Mouse (Mus musculus) hindbrain, embryonic 14.5 days (tissue): ENCODE measurements at regions not wholly inside any gene's neighbourhood (a gene's known extent, or its start where the extent isn't known, plus 50 kb on each side); places are given as distances from the start of the nearest gene placed in this dataset.

Experiments
- ATAC-seq: fragments of 200-750 bp; cut with Nextera tagmentation; 2 replicates; pipeline ENCODE4 v1.8.0; 2017; ENCODE audit warnings: moderate number of reproducible peaks, mild to moderate bottlenecking, moderate TSS enrichment, moderate library complexity; ENCODE audit not compliant: low FRiP score
- DNase-seq: peaks from one replicate; pipeline ENCODE4 v3.0.0-alpha.2; 2015; ENCODE audit warnings: low spot score
- H3K27ac ChIP-seq: fragments of 300-500 bp; sonication (generic); 2 replicates; pipeline ENCODE4 v1.5.1; 2014; ENCODE audit warnings: mild to moderate bottlenecking, moderate library complexity
- H3K27me3 ChIP-seq: fragments of 300-500 bp; sonication (generic); 2 replicates; pipeline ENCODE4 v1.6.1; 2014; ENCODE audit warnings: mild to moderate bottlenecking, low read length, mixed read lengths; ENCODE audit not compliant: control insufficient read depth, insufficient read depth
- H3K36me3 ChIP-seq: fragments of 300-500 bp; sonication (generic); replicated peaks from 2 replicates; pipeline ENCODE4 v1.6.1; 2014; ENCODE audit not compliant: control insufficient read depth, insufficient read depth
- H3K4me1 ChIP-seq: fragments of 300-500 bp; sonication (generic); replicated peaks from 2 replicates; pipeline ENCODE4 v1.6.1; 2014; ENCODE audit warnings: antibody characterized with exemption, low read length, mixed read lengths; ENCODE audit not compliant: control insufficient read depth, insufficient read depth
- H3K4me2 ChIP-seq: fragments of 300-500 bp; sonication (generic); replicated peaks from 2 replicates; pipeline ENCODE4 v1.6.1; 2014; ENCODE audit warnings: mild to moderate bottlenecking, moderate library complexity
- H3K4me3 ChIP-seq: fragments of 300-500 bp; sonication (generic); replicated peaks from 2 replicates; pipeline ENCODE4 v1.5.1; 2014; ENCODE audit warnings: mild to moderate bottlenecking, low read length
- H3K9ac ChIP-seq: fragments of 300-500 bp; sonication (generic); 2 replicates; pipeline ENCODE4 v1.6.1; 2014
- H3K9me3 ChIP-seq: fragments of 300-500 bp; sonication (generic); 2 replicates; pipeline ENCODE4 v1.6.1; 2016; ENCODE audit warnings: low read length; ENCODE audit not compliant: control insufficient read depth
- WGBS: fragments of 180-500 bp; shearing (Covaris S2); extraction: QIAGEN DNeasy Blood & Tissue Kit; methylation state at CpG from one replicate; pipeline ENCODE4 v1.1.7; 2014; 5-methylcytosine and 5-hydroxymethylcytosine counted together

DNA sequence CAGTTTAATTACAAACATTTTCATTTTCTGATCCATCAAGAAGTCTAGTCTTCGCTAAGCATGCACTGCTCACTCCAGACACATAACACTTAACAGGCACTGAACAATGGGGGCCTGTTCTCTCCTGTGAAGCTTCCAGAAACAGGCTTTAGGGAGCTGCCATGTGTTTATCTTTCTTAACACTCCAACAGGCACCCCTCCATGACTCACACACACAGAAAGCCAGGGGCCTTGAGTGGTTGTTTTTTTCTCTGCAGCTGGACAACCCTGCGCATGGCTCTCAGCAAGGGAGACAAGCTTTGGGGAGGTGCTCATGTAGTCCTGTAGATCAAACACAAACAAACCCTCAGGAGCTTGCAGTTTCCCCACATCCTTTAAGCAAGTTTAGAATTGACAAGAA, 136.6 kb upstream of the Ccn2 start:
- Histone ChIP-seq H3K27ac (no peak overlapping the region), H3K4me3 (no peak overlapping the region), H3K4me2 (no peak overlapping the region), H3K27me3 (no peaks in the 10 kb centered on the region), H3K36me3 (no peaks in the 10 kb centered on the region), H3K9me3 (no peaks in the 10 kb centered on the region), H3K4me1 (no peaks in the 10 kb centered on the region), H3K9ac (no peak overlapping the region)
- WGBS, result 81% methylated on average over 2 of the region's 2 CpGs
- ATAC-seq (no peak), DNase-seq (no peak)

- Histone ChIP-seq H3K27ac (no peak overlapping the region), H3K4me1 (no peaks in the 10 kb centered on the region), H3K9me3 (no peaks in the 10 kb centered on the region), H3K36me3 (no peaks in the 10 kb centered on the region), H3K4me2 (no peak overlapping the region), H3K4me3 (no peak overlapping the region), H3K27me3 (no peaks in the 10 kb centered on the region), H3K9ac (no peak overlapping the region)
- DNase-seq (no peak), ATAC-seq (no peak)
- WGBS, result 95% methylated on average over 1 of the region's 1 CpGs
Measured at GRCm38 (mm10) chr10:24463873-24464272, 131.4 kb upstream of the Ccn2 start.

GRCm38 (mm10) chr10:24464377-24464776, 130.9 kb upstream of the Ccn2 start:
- no peaks in the 10 kb centered on the region for H3K36me3 ChIP-seq
- H3K4me1 ChIP-seq, result no peaks in the 10 kb centered on the region
- no peak overlapping the region for H3K27ac ChIP-seq
- H3K9ac ChIP-seq, result no peak overlapping the region
- no peaks in the 10 kb centered on the region for H3K9me3 ChIP-seq
- no peaks in the 10 kb centered on the region for H3K27me3 ChIP-seq
- no peak overlapping the region for H3K4me2 ChIP-seq
- DNase-seq, result no peak
- ATAC-seq, result no peak
- H3K4me3 ChIP-seq, result no peak overlapping the region
- WGBS, result 88% methylated on average over 3 of the region's 3 CpGs

- H3K27me3 ChIP-seq, result no peaks in the 10 kb centered on the region
- H3K4me2 ChIP-seq, result no peak overlapping the region
- no peak overlapping the region for H3K4me3 ChIP-seq
- DNase-seq (no peak), ATAC-seq (no peak)
- no peak overlapping the region for H3K27ac ChIP-seq
- WGBS, result 79% methylated on average over 1 of the region's 1 CpGs
- H3K36me3 ChIP-seq, result no peaks in the 10 kb centered on the region
- no peaks in the 10 kb centered on the region for H3K9me3 ChIP-seq
- no peak overlapping the region for H3K9ac ChIP-seq
- no peaks in the 10 kb centered on the region for H3K4me1 ChIP-seq
Measured at GRCm38 (mm10) chr10:24469741-24470140, 125.5 kb upstream of the Ccn2 start.

GRCm38 (mm10) chr10:24471521-24471920, 123.7 kb upstream of the Ccn2 start:
- H3K4me3 ChIP-seq, result no peak overlapping the region
- no peak overlapping the region for H3K9ac ChIP-seq
- no peaks in the 10 kb centered on the region for H3K36me3 ChIP-seq
- H3K27ac ChIP-seq, result no peak overlapping the region
- no peaks in the 10 kb centered on the region for H3K9me3 ChIP-seq
- WGBS, result 83% methylated on average over 2 of the region's 2 CpGs
- no peak for DNase-seq
- no peaks in the 10 kb centered on the region for H3K27me3 ChIP-seq
- H3K4me1 ChIP-seq, result no peaks in the 10 kb centered on the region
- H3K4me2 ChIP-seq, result no peak overlapping the region
- ATAC-seq, result no peak

- Histone ChIP-seq H3K9ac (no peak overlapping the region), H3K4me3 (no peak overlapping the region), H3K27me3 (no peaks in the 10 kb centered on the region), H3K27ac (no peak overlapping the region), H3K4me1 (no peaks in the 10 kb centered on the region), H3K4me2 (no peak overlapping the region), H3K36me3 (no peaks in the 10 kb centered on the region), H3K9me3 (no peaks in the 10 kb centered on the region)
- DNase-seq, result no peak
- ATAC-seq, result no peak
Measured at GRCm38 (mm10) chr10:24476288-24476687, 119.0 kb upstream of the Ccn2 start.

GRCm38 (mm10) chr10:24478535-24478934, 116.7 kb upstream of the Ccn2 start:
- Histone ChIP-seq H3K27ac (no peak overlapping the region), H3K36me3 (no peaks in the 10 kb centered on the region), H3K4me1 (no peaks in the 10 kb centered on the region), H3K4me2 (no peak overlapping the region), H3K9me3 (no peaks in the 10 kb centered on the region), H3K27me3 (no peaks in the 10 kb centered on the region), H3K4me3 (no peak overlapping the region), H3K9ac (no peak overlapping the region)
- ATAC-seq, result no peak
- no peak for DNase-seq
- WGBS, result 99% methylated on average over 2 of the region's 2 CpGs

DNA sequence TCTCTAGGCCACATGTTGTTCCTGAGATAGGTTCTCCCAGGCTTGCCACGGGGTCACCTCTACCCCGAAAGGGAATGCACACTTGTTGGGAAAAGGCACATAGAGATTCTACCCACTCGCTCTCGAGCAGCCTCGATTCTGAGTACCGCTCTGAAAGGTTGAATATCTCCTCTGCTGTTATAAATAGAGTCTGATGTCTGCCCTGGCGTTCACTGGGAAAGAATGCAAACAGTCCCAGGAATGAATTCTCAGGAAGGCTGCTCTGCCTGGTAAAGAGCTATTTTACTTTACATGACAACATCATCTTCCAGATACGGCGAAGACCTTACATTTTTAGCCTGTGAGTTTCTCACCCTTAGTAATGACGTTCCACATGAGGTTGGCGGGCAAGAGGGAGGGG, 116.1 kb upstream of the Ccn2 start:
- no peak overlapping the region for H3K9ac ChIP-seq
- ATAC-seq (no peak), DNase-seq (no peak)
- no peaks in the 10 kb centered on the region for H3K36me3 ChIP-seq
- H3K27ac ChIP-seq, result no peak overlapping the region
- no peaks in the 10 kb centered on the region for H3K9me3 ChIP-seq
- H3K4me2 ChIP-seq, result no peak overlapping the region
- no peak overlapping the region for H3K4me3 ChIP-seq
- H3K27me3 ChIP-seq, result no peaks in the 10 kb centered on the region
- H3K4me1 ChIP-seq, result no peaks in the 10 kb centered on the region
- WGBS, result 84% methylated on average over 11 of the region's 11 CpGs

- H3K9ac ChIP-seq, result no peak overlapping the region
- no peak overlapping the region for H3K4me3 ChIP-seq
- no peaks in the 10 kb centered on the region for H3K4me1 ChIP-seq
- H3K27me3 ChIP-seq, result no peaks in the 10 kb centered on the region
- WGBS, result 86% methylated on average over 9 of the region's 9 CpGs
- no peaks in the 10 kb centered on the region for H3K36me3 ChIP-seq
- no peak overlapping the region for H3K4me2 ChIP-seq
- DNase-seq, result peak; percentile 23
- H3K9me3 ChIP-seq, result no peaks in the 10 kb centered on the region
- no peak overlapping the region for H3K27ac ChIP-seq
- ATAC-seq, result no peak
Measured at GRCm38 (mm10) chr10:24481926-24482612, 113.2 kb upstream of the Ccn2 start.

- Histone ChIP-seq H3K9ac (no peak overlapping the region), H3K4me1 (no peaks in the 10 kb centered on the region), H3K27ac (no peak overlapping the region), H3K9me3 (no peaks in the 10 kb centered on the region), H3K36me3 (no peaks in the 10 kb centered on the region), H3K4me2 (no peak overlapping the region), H3K4me3 (no peak overlapping the region), H3K27me3 (no peaks in the 10 kb centered on the region)
- ATAC-seq (peak; percentile 31; the same call in 1 of the 2 replicates), DNase-seq (no peak)
- 74% methylated on average over 3 of the region's 3 CpGs for WGBS
Measured at GRCm38 (mm10) chr10:24483053-24483452, 112.2 kb upstream of the Ccn2 start.
